Mouse (Mus musculus) right cerebral cortex, adult 18-20 months (tissue): Measurements from ENCODE around the gene Cd3d.
"Not testable (repeated sequence)": the region's sequence is repeated elsewhere in the genome, so short reads cannot be mapped to it uniquely, and the experiment has no call there.

ENCODE experiments used
- DNase-seq: peaks from one replicate; pipeline ENCODE4 v3.0.0; 2022; ENCODE audit warnings: mixed read lengths

Gene Cd3d

DNA sequence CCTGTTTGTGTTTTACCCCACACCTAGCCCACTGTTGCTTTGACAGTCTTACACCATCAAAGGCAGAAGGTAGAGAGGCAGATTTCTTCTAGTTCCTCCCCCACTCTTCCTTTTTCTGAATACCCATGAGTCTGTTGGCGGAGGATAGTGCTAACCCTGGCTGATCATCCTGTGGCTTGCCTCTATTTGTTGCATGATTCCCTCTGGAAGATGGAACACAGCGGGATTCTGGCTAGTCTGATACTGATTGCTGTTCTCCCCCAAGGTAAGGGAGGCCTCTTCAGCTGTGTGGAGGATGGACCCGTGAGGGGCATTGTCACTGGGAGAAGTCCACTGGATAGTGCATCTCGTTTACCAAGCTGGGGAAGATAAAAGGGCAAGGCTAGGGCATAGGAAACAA lies at the start of gene Cd3d:
Cd3d (plus strand) TSS at position 111 of the 400 bp plus-strand sequence.
- no peak for DNase-seq

DNA sequence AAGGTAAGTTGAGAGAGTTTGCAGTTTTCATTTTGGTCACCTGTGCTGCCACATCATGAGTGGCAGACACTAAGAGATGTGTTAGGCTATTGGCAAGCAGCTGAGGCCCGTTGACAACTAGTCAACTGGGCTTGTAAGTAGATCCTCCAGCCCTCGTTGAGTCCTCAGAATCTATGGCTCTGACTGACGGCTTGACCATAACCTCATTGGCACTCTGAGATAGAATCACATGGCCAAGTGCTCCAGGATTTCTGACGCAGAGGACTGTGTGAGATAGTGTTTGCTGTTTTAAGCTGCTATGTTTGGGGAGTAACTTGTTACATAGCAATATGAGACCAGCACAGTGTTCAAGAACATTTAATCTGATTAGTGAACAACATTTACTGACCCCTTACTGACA lies 39.8 kb upstream of the Cd3d start:
- DNase-seq, result no peak

DNA sequence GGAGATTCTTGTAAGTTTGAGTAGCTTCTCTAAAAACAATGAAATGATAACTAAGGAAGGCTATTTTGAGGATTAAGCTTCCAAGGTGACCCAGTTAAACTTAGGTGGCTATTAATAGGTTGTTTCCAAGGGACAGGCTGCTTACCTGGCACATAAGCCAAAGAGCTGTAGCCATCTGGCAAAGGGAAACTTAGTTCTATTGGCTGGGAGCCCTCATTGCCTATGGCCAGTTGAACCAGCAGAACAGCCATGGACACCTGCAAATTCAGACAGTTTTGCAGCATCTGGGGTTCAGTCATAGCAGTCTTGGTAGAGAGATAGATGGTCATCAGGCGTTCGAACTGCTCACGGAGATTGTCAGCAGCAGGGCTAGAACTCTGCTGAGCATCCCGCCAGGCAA lies 39.2 kb upstream of the Cd3d start:
- no peak for DNase-seq

- DNase-seq, result no peak
Measured at GRCm38 (mm10) chr9:44946185-44946695, 35.3 kb upstream of the Cd3d start.

- no peak for DNase-seq
Measured at GRCm38 (mm10) chr9:44947836-44948235, 33.8 kb upstream of the Cd3d start.

- no peak for DNase-seq
Measured at GRCm38 (mm10) chr9:44954432-44954831, 27.2 kb upstream of the Cd3d start.

- peak; percentile 99 for DNase-seq
Measured at GRCm38 (mm10) chr9:44965126-44965832, 16.3 kb upstream of the Cd3d start, which contains the start of gene Ube4a. Gene Ube4a, minus strand, starts transcription at chr9:44965600.

DNA sequence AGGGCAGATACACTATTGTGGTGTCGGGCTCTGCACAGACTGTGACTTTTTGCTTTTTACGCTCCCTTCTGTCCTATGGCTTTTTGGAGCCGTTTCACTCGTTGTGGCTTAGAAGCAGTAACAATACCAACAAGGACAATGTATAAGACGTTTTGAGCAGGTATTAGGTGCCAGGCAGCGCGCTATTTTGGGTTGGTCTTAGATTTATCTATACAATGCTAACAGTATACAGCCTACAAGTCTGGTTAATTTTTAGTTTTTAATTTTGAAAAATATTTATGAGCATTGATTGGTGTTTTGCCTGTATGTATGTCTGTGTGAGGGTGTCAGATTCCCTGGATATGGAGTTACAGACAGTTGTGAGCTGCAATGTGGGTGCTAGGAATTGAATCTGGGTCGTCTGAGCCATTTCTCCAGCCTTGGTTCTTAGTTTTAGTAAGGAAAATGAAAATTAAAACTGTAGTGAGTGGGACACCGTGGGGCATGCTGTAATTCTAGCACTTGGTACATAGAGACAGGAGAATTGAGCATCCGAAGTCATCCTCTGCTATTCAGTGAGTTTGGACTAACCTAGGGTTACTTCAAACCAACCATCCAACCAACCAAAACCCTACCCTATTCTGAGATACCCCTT lies 15.6 kb upstream of the Cd3d start:
- DNase-seq, result no peak

GRCm38 (mm10) chr9:44966815-44967242 lies 14.8 kb upstream of the Cd3d start:
- DNase-seq, result peak; percentile 70

- DNase-seq, result not testable (repeated sequence)
Measured at GRCm38 (mm10) chr9:44967763-44968162, 13.8 kb upstream of the Cd3d start.

GRCm38 (mm10) chr9:44969450-44969849 lies 12.1 kb upstream of the Cd3d start:
- DNase-seq, result no peak

DNA sequence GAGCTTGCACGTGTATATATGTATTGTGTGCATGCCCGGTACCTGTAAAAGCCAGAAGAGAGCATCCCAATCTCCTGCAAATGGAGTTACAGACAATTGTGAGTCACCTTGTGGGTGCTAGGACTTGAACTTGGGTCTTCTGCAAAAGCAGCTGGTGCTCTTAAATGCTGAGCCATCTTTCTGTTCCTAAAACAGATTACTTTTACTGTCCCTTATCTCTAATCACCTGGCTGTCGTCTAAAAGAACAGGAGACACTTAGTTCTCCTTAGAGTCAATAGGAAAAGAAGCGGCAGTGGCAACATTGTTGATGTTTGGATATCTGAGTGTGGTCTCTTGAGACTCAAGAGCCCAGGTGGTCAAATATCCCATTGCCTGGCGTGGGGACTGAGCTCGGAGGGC lies 3.8 kb upstream of the Cd3d start:
- no peak for DNase-seq

GRCm38 (mm10) chr9:44979806-44980205 lies 1.8 kb upstream of the Cd3d start:
- DNase-seq, result no peak

DNA sequence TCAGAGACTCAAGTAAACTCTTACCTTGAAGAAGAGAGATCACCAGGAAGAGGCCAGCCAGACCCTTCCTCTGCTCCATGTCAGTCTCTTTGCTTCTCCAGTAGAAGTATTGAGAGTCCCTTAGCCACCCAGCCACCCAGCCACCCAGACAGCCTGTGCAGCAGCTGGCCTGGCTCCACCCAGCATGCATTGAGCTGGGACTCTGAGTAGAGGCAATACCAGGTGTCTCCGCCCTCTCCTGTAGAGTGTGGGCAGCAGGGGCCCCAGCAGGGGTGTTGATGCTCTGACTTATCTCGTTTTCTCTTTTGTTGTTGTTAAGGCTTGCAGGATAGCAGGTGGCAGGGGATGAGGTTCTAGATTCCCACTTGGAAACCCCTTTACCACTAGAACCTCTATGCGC lies 1.3 kb upstream of the Cd3d start, which contains the start of gene Cd3g:
Cd3g (minus strand) TSS at position 190 of the 400 bp plus-strand sequence.
- DNase-seq, result no peak

GRCm38 (mm10) chr9:44981104-44981503 lies 482 bp upstream of the Cd3d start:
- no peak for DNase-seq

DNA sequence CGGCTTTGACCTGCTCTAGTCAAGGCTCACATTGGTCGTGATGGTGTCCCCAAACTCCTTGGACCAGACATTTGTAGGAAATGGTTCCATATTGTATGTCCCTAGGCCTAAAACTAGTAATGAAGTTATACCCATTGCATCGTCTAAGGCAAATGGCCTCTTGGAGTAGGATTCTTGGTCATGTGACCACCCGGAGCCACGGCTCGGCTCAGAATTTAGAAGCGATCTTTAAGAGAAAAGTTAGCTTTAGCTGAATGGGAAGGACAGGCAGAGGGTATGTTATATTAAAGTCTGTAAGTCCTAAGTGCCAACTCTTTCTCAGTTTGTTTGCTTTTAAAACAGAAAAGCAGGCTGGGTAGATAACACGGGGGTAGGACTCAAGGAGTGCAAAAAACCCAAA lies 495 bp downstream of the Cd3d start:
- no peak for DNase-seq

DNA sequence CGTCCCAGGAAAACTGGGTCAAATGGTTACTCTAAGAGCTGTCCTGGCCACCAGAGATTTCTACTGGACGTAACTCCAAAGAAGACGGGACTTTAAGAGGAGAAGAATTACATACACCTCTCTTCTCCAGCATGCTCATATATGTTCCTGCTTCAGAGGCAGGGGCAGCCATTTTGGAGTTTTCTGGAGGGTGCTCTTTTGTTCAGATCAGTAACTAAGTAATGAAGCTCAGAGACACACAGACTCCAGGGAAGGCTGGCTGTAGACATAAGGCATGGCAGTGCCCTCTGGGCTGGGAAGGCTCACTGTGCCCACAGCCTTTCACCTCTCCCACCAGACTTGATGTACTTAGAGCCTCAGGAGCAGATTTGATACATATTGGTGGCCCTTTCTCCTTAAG lies 945 bp downstream of the Cd3d start:
- DNase-seq, result no peak

- no peak for DNase-seq
Measured at GRCm38 (mm10) chr9:44983001-44983400, 1.4 kb downstream of the Cd3d start.

GRCm38 (mm10) chr9:44985721-44986161 lies 4.2 kb downstream of the Cd3d start:
- no peak for DNase-seq

DNA sequence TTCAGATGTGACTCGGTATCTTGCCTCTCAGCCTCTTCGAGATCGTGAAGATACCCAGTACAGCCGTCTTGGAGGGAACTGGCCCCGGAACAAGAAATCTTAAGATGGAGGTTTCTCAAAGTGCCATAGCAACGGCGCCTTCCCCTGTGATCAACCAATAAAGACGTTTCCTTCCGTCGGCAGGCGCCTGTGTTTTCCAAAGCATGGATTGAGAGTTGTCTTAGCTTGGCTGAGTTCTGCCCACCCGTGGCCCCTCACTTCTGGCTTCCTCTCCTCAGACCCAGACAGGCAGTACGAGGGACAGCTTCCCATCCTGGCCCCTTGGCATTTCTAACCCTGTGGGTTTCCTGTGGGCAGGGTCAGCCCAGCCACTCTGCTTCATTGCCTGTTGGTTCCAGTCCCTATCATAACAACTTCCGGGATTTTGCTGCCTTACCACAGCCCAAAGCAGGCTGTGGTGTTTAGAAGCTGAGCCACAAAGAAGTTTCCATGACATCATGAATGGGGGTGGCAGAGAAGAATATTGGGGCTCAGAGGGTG lies 4.7 kb downstream of the Cd3d start:
- DNase-seq, result no peak

- no peak for DNase-seq
Measured at GRCm38 (mm10) chr9:44986976-44987375, 5.4 kb downstream of the Cd3d start.

DNA sequence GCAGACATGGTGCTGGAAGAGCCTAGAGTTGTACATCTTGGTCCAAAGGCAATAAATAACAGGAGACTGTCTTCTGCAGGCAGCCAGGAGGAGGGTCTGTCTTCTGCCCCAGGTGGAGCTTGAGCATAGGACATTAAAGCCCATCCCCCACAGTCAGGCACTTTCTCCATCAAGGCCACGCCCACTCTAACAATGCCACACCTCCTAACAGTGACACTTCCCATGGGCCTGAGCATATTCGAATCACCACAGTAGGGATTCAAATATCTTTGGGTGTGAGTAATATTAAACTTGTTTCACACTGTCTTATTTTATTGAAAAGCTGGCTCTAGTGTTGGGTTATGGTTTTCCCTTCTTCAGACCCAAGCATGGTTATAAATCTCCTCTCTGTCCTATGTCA lies 10.2 kb downstream of the Cd3d start:
- DNase-seq, result no peak

GRCm38 (mm10) chr9:44992271-44992670 lies 10.7 kb downstream of the Cd3d start:
- no peak for DNase-seq

GRCm38 (mm10) chr9:44993268-44993667 lies 11.7 kb downstream of the Cd3d start:
- no peak for DNase-seq
